In the genomic region with DNA sequence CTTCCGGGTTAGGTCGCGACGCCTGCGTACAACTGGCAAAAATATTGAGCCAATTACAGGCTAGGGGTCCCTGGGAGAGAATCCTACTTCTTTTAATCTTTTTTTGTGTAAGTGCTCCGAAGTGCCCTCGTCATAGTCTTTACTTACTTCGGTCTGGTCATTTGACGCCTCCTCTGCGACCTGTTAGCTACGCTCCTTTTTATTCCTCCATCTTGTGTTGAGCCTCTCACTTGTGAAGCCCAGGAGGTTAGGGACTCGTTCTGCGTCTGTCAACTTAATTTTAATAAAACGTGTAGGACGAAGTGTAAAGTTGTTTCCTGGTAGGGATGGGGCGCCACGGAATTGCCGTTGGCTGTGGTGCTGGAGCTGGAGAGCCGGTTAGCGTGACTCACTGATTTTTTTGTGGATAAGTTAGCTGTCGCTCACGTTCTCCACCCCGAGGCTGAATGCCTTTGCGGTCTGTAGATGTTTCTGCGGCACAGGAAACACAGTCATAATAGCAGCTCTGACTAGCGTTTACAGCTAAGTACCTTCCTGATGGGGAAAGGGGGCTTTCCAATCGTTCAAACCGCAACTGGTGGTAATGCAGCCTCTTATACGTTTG, we compare ENCODE assay signal across 8 mouse cellular contexts. TPM values are rescaled to one million over a fixed set of nuclear protein-coding genes. Genes with fewer than 3 reads are reported as not detected.
DNase-seq lines count a peak whose midpoint lies in the region; ATAC-seq and TF ChIP-seq lines count a peak whose summit lies in the region.

No protein-coding gene starts in this region.

- no peak for DNase-seq in cerebellum, adult 2 months
- DNase-seq in cerebellum, adult 9-10 months: no peak
- peak; percentile 84 for DNase-seq in adipocyte (ENCODE audit: low spot score)
- peak; percentile 74 for DNase-seq in fibroblast of lung, adult 2 months (ENCODE audit: low read depth)
- peak; percentile 70 for DNase-seq in liver, postnatal 0 days
- peak; percentile 59 to 79 for DNase-seq in thymus, adult 18-20 months

- ATAC-seq in hindbrain, embryonic 15.5 days (ENCODE audit: low FRiP score, low read depth): no peak
- peak; percentile 8 for ATAC-seq in liver, postnatal 0 days
- ATAC-seq in neural tube, embryonic 12.5 days (ENCODE audit: low FRiP score, low read depth): peak; percentile 5

- H3K4me2 ChIP-seq in hindbrain, embryonic 15.5 days: peak overlapping the region; percentile 94
- peak overlapping the region; percentile 84 for H3K4me2 ChIP-seq in liver, postnatal 0 days (ENCODE audit: low read depth, low read length)
- H3K4me2 ChIP-seq in neural tube, embryonic 12.5 days (replicated peaks): peak overlapping the region; percentile 62

- TF ChIP-seq EP300 in liver, postnatal 0 days (IDR thresholded peaks at IDR 0.05; ENCODE audit: low read depth): no peak; the same call in none of the 2 replicates

- no peaks in the 10 kb centered on the region for H3K9me3 ChIP-seq in hindbrain, embryonic 15.5 days
- H3K9me3 ChIP-seq in liver, postnatal 0 days (ENCODE audit: low read length): no peaks in the 10 kb centered on the region
- H3K9me3 ChIP-seq in neural tube, embryonic 12.5 days: no peaks in the 10 kb centered on the region

- under 1% methylated on average over 29 of the region's 29 CpGs for whole genome bisulfite sequencing in cerebellum, adult 2 months
- under 1% methylated on average over 29 of the region's 29 CpGs for WGBS in hindbrain, embryonic 15.5 days
- WGBS in liver, postnatal 0 days (ENCODE audit: insufficient replicate concordance): under 1% methylated on average over 29 of the region's 29 CpGs
- under 1% methylated on average over 29 of the region's 29 CpGs for WGBS in neural tube, embryonic 12.5 days

- H3K27ac ChIP-seq in cerebellum, adult 2 months (ENCODE audit: insufficient read depth, low read length): peak overlapping the region; percentile 67
- H3K27ac ChIP-seq in hindbrain, embryonic 15.5 days (replicated peaks): peak overlapping the region; percentile 99
- peak overlapping the region; percentile 99 for H3K27ac ChIP-seq in liver, postnatal 0 days (ENCODE audit: low read depth)
- H3K27ac ChIP-seq in neural tube, embryonic 12.5 days: peak overlapping the region; percentile 79

- H3K36me3 ChIP-seq in hindbrain, embryonic 15.5 days: no peaks in the 10 kb centered on the region
- no peaks in the 10 kb centered on the region for H3K36me3 ChIP-seq in liver, postnatal 0 days (replicated peaks; ENCODE audit: insufficient read depth, low read length)
- H3K36me3 ChIP-seq in neural tube, embryonic 12.5 days: no peaks in the 10 kb centered on the region

- H3K4me3 ChIP-seq in cerebellum, adult 2 months (replicated peaks; ENCODE audit: insufficient read depth, low read depth, low read length): peak overlapping the region; percentile 87
- H3K4me3 ChIP-seq in hindbrain, embryonic 15.5 days: peak overlapping the region; percentile 98
- H3K4me3 ChIP-seq in liver, postnatal 0 days (ENCODE audit: low read depth, low read length): peak overlapping the region; percentile 98
- peak overlapping the region; percentile 92 for H3K4me3 ChIP-seq in neural tube, embryonic 12.5 days

- no peak for TF ChIP-seq CTCF in cerebellum, adult 2 months (IDR thresholded peaks at IDR 0.05; ENCODE audit: borderline replicate concordance, insufficient read depth, low read depth, low read length)
- 0 out of 2 replicates have a peak, but pooled peaks have one; percentile 9 for TF ChIP-seq CTCF in liver, postnatal 0 days (IDR thresholded peaks at IDR 0.05; ENCODE audit: low read depth)

- no peaks in the 10 kb centered on the region for H3K4me1 ChIP-seq in cerebellum, adult 2 months (ENCODE audit: control insufficient read depth, insufficient read depth, low read length)
- peaks cover 23% of the 10 kb centered on the region for H3K4me1 ChIP-seq in hindbrain, embryonic 15.5 days (replicated peaks)
- 0 out of 2 replicates have a peak, but pooled peaks cover 7% of the 10 kb centered on the region for H3K4me1 ChIP-seq in liver, postnatal 0 days (ENCODE audit: insufficient read depth)
- H3K4me1 ChIP-seq in neural tube, embryonic 12.5 days: peaks cover 9% of the 10 kb centered on the region

- no peaks in the 10 kb centered on the region for H3K27me3 ChIP-seq in cerebellum, adult 2 months (ENCODE audit: control insufficient read depth, insufficient read depth, low read length)
- H3K27me3 ChIP-seq in hindbrain, embryonic 15.5 days: no peaks in the 10 kb centered on the region
- H3K27me3 ChIP-seq in liver, postnatal 0 days (ENCODE audit: insufficient read depth, low read length): no peaks in the 10 kb centered on the region
- H3K27me3 ChIP-seq in neural tube, embryonic 12.5 days (replicated peaks): no peaks in the 10 kb centered on the region

- peak overlapping the region; percentile 61 for H3K9ac ChIP-seq in hindbrain, embryonic 15.5 days
- peak overlapping the region; percentile 100 for H3K9ac ChIP-seq in liver, postnatal 0 days (replicated peaks)
- H3K9ac ChIP-seq in neural tube, embryonic 12.5 days: peak overlapping the region; percentile 98

- peak; percentile 55; the same call in 1 of the 2 replicates for TF ChIP-seq POLR2A in cerebellum, adult 2 months (IDR thresholded peaks at IDR 0.05; ENCODE audit: borderline replicate concordance, insufficient read depth, low read length)

RNA-seq across cellular contexts. Expression of a gene that starts 0.4 kb away (rescaled TPM):
- polyA plus RNA-seq in cerebellum, adult 2 months (2012; rRNA removed): 0.95 and 1.1 TPM in 2 replicates
- 1.1 and 1.6 TPM in 2 replicates for polyA plus RNA-seq in hindbrain, embryonic 15.5 days (2015; fragmentation: Nextera tagmentation; extraction: Ambion mirVana)
- 3.1 and 4.1 TPM in 2 replicates for polyA plus RNA-seq in liver, postnatal 0 days (2015; fragmentation: Nextera tagmentation; extraction: Ambion mirVana)
- 1.3 and 1.4 TPM in 2 replicates for polyA plus RNA-seq in neural tube, embryonic 12.5 days (2016; fragmentation: Nextera tagmentation; extraction: Ambion mirVana)

RNA-seq across cellular contexts. Expression of a gene that starts 0.5 kb away (rescaled TPM):
- polyA plus RNA-seq in cerebellum, adult 2 months (2012; rRNA removed): 57.6 TPM in 2 replicates
- polyA plus RNA-seq in hindbrain, embryonic 15.5 days (2015; fragmentation: Nextera tagmentation; extraction: Ambion mirVana): 13.6 and 14.3 TPM in 2 replicates
- 6.7 and 7.0 TPM in 2 replicates for polyA plus RNA-seq in liver, postnatal 0 days (2015; fragmentation: Nextera tagmentation; extraction: Ambion mirVana)
- 19.3 and 19.9 TPM in 2 replicates for polyA plus RNA-seq in neural tube, embryonic 12.5 days (2016; fragmentation: Nextera tagmentation; extraction: Ambion mirVana)

RNA-seq across cellular contexts. Expression of a gene that starts 31.0 kb away (rescaled TPM):
- 3.8 and 4.5 TPM in 2 replicates for polyA plus RNA-seq in cerebellum, adult 2 months (2012; rRNA removed)
- polyA plus RNA-seq in hindbrain, embryonic 15.5 days (2015; fragmentation: Nextera tagmentation; extraction: Ambion mirVana): 1.00 and 1.2 TPM in 2 replicates
- 0.23 and 0.52 TPM in 2 replicates for polyA plus RNA-seq in liver, postnatal 0 days (2015; fragmentation: Nextera tagmentation; extraction: Ambion mirVana)
- 1.5 and 1.6 TPM in 2 replicates for polyA plus RNA-seq in neural tube, embryonic 12.5 days (2016; fragmentation: Nextera tagmentation; extraction: Ambion mirVana)

RNA-seq across cellular contexts. Expression of a gene that starts 50.1 kb away (rescaled TPM):
- polyA plus RNA-seq in cerebellum, adult 2 months (2012; rRNA removed): not detected in 2 replicates
- polyA plus RNA-seq in hindbrain, embryonic 15.5 days (2015; fragmentation: Nextera tagmentation; extraction: Ambion mirVana): not detected in 2 replicates
- not detected in 2 replicates for polyA plus RNA-seq in liver, postnatal 0 days (2015; fragmentation: Nextera tagmentation; extraction: Ambion mirVana)
- not detected in 2 replicates for polyA plus RNA-seq in neural tube, embryonic 12.5 days (2016; fragmentation: Nextera tagmentation; extraction: Ambion mirVana)

Comparison
In these comparisons a context has a peak if more than half of its experiments do, and no peak if none do; other contexts are left out.
1. DNase-seq: peak in adipocyte (single experiment), fibroblast of lung, adult 2 months (single experiment), liver, postnatal 0 days (single experiment) and thymus, adult 18-20 months (2 of 2); none in cerebellum, adult 2 months (0 of 2) and cerebellum, adult 9-10 months (single experiment).
2. Peak in every context shown above with its lines, with median percentiles within 50 percentile points of each other: H3K27ac ChIP-seq, H3K4me3 ChIP-seq, H3K4me2 ChIP-seq and H3K9ac ChIP-seq.